ENCODE assay signal across 26 mouse cellular contexts in the genomic region with DNA sequence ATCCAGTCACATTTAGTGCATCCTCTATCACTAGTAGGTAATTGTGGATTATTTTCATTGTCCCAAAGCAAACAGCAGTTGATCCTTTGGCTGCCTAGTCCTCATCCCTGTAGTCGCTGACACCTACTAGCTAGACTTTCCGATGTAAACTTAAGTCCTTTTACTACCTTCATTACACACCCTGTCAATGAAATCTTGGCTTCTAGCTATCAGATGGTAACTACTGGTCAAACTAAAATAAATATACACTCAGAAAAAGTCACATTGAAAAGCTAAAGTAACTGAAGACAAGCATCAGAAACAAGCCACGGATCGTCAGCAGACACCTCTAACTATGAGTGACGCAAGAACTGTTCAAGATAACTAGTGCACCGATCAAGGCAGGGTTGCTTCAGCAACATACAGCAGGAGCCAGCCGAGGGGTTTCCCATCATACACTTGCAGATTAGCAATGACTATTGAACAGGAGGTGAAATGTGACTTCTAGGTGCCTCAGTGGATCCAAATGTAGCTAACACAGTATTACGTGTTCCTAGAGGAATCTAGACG.
"Had no signal": no experiment of that assay in that cellular context is flagged by ENCODE, and none has a peak within 500 bp of the region (broad histone marks: within the 10 kb centered on the region; RNA-seq: fewer than 3 reads in every experiment).

No protein-coding gene starts in this region.

- H3K36me3 ChIP-seq: forebrain, embryonic 15.5 days; heart, embryonic 13.5 days; heart, embryonic 15.5 days; hindbrain, embryonic 13.5 days; hindbrain, embryonic 15.5 days; kidney, embryonic 15.5 days; limb, embryonic 10.5 days; limb, embryonic 12.5 days had no signal

- H3K4me3 ChIP-seq: forebrain, embryonic 15.5 days; heart, embryonic 13.5 days; heart, embryonic 15.5 days; hindbrain, embryonic 13.5 days; hindbrain, embryonic 15.5 days; kidney, embryonic 15.5 days; left cerebral cortex, adult 2 months; limb, embryonic 10.5 days; limb, embryonic 12.5 days had no signal

- ATAC-seq: forebrain, embryonic 15.5 days; forebrain, postnatal 0 days; hindbrain, postnatal 0 days; intestine, embryonic 16.5 days had no signal

- H3K9ac ChIP-seq: forebrain, embryonic 15.5 days; forebrain, postnatal 0 days; heart, embryonic 13.5 days; heart, embryonic 15.5 days; hindbrain, embryonic 15.5 days; kidney, embryonic 15.5 days; limb, embryonic 12.5 days had no signal

- H3K27ac ChIP-seq: forebrain, embryonic 15.5 days; heart, embryonic 13.5 days; heart, embryonic 15.5 days; hindbrain, embryonic 15.5 days; hindbrain, postnatal 0 days; kidney, embryonic 15.5 days; kidney, postnatal 0 days; left cerebral cortex, adult 2 months; limb, embryonic 10.5 days; limb, embryonic 12.5 days had no signal

- H3K9me3 ChIP-seq: forebrain, embryonic 15.5 days; heart, embryonic 13.5 days; heart, embryonic 15.5 days; hindbrain, embryonic 13.5 days; hindbrain, embryonic 15.5 days; kidney, embryonic 15.5 days; limb, embryonic 10.5 days had no signal

- H3K4me1 ChIP-seq: forebrain, embryonic 15.5 days; heart, embryonic 13.5 days; heart, embryonic 15.5 days had no signal

- H3K4me2 ChIP-seq: forebrain, embryonic 15.5 days; heart, embryonic 11.5 days; heart, embryonic 13.5 days; heart, embryonic 15.5 days; hindbrain, embryonic 13.5 days; hindbrain, embryonic 15.5 days; kidney, embryonic 15.5 days; limb, embryonic 12.5 days had no signal

- H3K27me3 ChIP-seq: forebrain, embryonic 15.5 days; hindbrain, embryonic 13.5 days; hindbrain, embryonic 15.5 days; kidney, embryonic 15.5 days; limb, embryonic 12.5 days had no signal

- DNase-seq: forebrain, postnatal 0 days; gastrocnemius, postnatal 14 days; gastrocnemius, postnatal 36 days; heart, adult 18-20 months; heart, postnatal 14 days; heart, postnatal 36 days; kidney, adult 11 months; kidney, adult 2 months; kidney, adult 9 months; kidney, postnatal 14 days; kidney, postnatal 36 days; layer of hippocampus, adult 9-11 months; layer of hippocampus, postnatal 36 days had no signal
